Mouse (Mus musculus) ES-Bruce4 (cell line): ENCODE data around the gene Krtcap2. TPM values are rescaled to one million over a fixed set of nuclear protein-coding genes. Genes with fewer than 3 reads are reported as not detected.

Experiments
- H3K27ac ChIP-seq: 2 replicates; pipeline ENCODE4 v1.5.1; 2012; ENCODE audit warnings: low read length, inconsistent platforms; ENCODE audit not compliant: insufficient read depth
- H3K27me3 ChIP-seq: 2 replicates; pipeline ENCODE4 v1.6.1; 2012; ENCODE audit warnings: mild to moderate bottlenecking, low read length, inconsistent platforms; ENCODE audit not compliant: control insufficient read depth, poor library complexity, insufficient read depth, severe bottlenecking
- H3K36me3 ChIP-seq: 2 replicates; pipeline ENCODE4 v1.6.1; 2012; ENCODE audit warnings: inconsistent platforms, mild to moderate bottlenecking, low read length, moderate library complexity; ENCODE audit not compliant: control insufficient read depth, poor library complexity, insufficient read depth, severe bottlenecking
- H3K4me1 ChIP-seq: one replicate; pipeline ENCODE4 v1.8.1; 2011; ENCODE audit warnings: low read length; ENCODE audit not compliant: control insufficient read depth, insufficient read depth
- H3K4me3 ChIP-seq: 2 replicates; pipeline ENCODE4 v1.5.1; 2011; ENCODE audit warnings: low read depth, mild to moderate bottlenecking, low read length
- H3K9ac ChIP-seq: 2 replicates; pipeline ENCODE4 v1.6.1; 2012; ENCODE audit warnings: low read depth, mild to moderate bottlenecking, inconsistent platforms; ENCODE audit not compliant: poor library complexity, severe bottlenecking
- H3K9me3 ChIP-seq: replicated peaks from 2 replicates; pipeline ENCODE4 v1.6.1; 2012; ENCODE audit warnings: mild to moderate bottlenecking, low read length, inconsistent platforms; ENCODE audit not compliant: control insufficient read depth, poor library complexity, insufficient read depth, severe bottlenecking
- CTCF ChIP-seq: IDR thresholded peaks from one replicate; pipeline ENCODE4 v1.8.1; 2011; ENCODE audit warnings: low read depth, low read length
- EP300 ChIP-seq: IDR thresholded peaks from 2 replicates; pipeline ENCODE4 v1.6.1; 2011; ENCODE audit warnings: low read depth, low read length; ENCODE audit not compliant: insufficient read depth
- POLR2A ChIP-seq: IDR thresholded peaks from one replicate; pipeline ENCODE4 v1.8.1; 2011; ENCODE audit warnings: low read length; ENCODE audit not compliant: insufficient read depth
- polyA plus RNA-seq: library from polyadenylated mRNA; stranded (reverse); fragments of >200 nt; gene quantifications from 2 replicates; pipeline ENCODE4 v1.2.4, GENCODE M21; 2011; ENCODE audit warnings: low read depth; ENCODE audit not compliant: missing spikeins, insufficient read depth, insufficient read length

Krtcap2 gene
- polyA plus RNA-seq, 1 experiment = 163 TPM

DNA sequence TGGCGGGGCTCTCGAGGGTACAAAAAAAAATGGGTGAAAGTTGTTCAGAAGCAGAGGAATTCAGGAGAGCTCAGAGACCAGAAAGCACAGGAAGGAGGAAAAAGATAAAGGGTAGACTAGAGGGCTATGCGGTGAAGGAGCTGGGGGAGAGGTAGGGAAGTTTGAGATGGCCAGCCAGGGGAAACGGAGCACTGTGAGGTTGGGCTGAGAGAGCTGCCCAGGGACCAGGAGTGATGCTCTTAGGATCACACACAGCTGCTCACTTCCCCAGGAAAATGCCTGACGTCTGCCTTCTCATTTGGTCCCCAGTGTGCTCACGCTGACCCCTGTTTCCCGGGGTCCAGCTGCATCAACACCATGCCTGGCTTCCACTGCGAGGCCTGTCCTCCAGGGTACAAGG, 26.2 kb upstream of the Krtcap2 start:
- Histone ChIP-seq H3K9ac (no peak overlapping the region), H3K27ac (no peak overlapping the region), H3K4me3 (no peak overlapping the region), H3K27me3 (no peaks in the 10 kb centered on the region), H3K9me3 (no peaks in the 10 kb centered on the region), H3K36me3 (no peaks in the 10 kb centered on the region), H3K4me1 (peaks cover under 1% of the 10 kb centered on the region)
- TF ChIP-seq EP300 = no peak
- no peak for TF ChIP-seq POLR2A
- TF ChIP-seq CTCF = no peak

DNA sequence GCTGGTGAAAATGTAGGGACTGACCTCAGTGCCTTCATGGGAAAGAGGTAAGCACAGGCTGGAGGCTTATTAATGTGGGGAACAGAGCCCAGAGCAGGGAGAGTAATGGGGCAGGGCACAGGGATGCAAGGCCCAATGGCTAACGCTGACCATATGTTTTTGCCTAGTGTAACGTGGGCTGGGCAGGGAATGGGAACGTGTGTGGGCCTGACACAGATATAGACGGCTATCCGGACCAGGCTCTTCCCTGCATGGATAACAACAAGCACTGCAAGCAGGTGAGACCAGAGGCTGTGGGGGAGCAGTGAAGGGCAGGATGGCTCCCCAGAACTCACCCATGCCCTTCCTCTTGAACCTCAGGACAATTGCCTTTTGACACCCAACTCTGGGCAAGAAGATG, 24.6 kb upstream of the Krtcap2 start:
- no peaks in the 10 kb centered on the region for H3K36me3 ChIP-seq
- TF ChIP-seq EP300 = no peak
- TF ChIP-seq POLR2A = no peak
- TF ChIP-seq CTCF = no peak
- no peak overlapping the region for H3K4me3 ChIP-seq
- H3K9me3 ChIP-seq = no peaks in the 10 kb centered on the region
- no peak overlapping the region for H3K9ac ChIP-seq
- H3K27ac ChIP-seq = no peak overlapping the region
- peaks cover 10% of the 10 kb centered on the region for H3K4me1 ChIP-seq
- H3K27me3 ChIP-seq = no peaks in the 10 kb centered on the region

DNA sequence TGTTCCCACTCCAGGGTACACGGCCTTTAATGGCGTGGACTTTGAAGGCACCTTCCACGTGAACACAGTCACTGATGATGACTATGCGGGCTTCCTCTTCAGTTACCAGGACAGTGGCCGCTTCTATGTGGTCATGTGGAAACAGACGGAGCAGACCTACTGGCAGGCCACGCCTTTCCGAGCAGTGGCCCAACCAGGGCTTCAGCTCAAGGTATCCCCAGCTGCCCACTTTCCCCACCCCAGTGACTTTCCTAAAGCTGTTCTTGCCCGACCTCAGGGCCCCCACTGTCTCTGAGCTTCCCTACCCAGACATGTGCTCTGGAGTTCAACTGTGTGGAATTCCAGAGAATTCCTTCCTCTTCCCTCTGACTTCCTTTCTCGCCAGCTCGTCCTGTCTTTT, 21.0 kb upstream of the Krtcap2 start:
- Histone ChIP-seq H3K27ac (no peak overlapping the region), H3K9me3 (no peaks in the 10 kb centered on the region), H3K4me1 (peaks cover 10% of the 10 kb centered on the region), H3K27me3 (no peaks in the 10 kb centered on the region), H3K9ac (no peak overlapping the region), H3K4me3 (no peak overlapping the region), H3K36me3 (no peaks in the 10 kb centered on the region)
- TF ChIP-seq EP300 (no peak), POLR2A (no peak), CTCF (no peak)

DNA sequence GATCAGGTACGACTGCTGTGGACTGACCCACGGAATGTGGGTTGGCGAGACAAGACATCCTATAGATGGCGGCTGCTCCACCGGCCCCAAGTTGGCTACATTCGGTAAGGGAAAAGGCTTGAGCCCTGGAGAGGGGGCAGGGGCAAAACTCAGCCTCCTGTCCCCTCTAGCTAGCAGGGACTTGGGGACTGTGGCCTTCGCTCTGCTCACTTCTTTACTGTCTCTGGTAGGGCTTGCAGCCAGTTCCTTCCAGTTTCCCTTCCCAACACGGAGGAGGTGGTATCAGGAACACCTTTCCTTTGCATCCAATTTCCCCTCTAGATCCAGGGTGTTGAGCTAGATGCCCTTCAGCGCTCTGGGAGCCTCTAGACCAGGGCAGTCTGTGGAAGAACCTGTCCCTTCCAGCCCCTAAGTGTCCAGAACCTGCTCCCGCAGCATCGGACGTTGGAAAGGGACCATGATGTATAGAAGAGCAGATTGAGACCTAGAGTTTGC, 20.4 kb upstream of the Krtcap2 start:
- Histone ChIP-seq H3K9me3 (no peaks in the 10 kb centered on the region), H3K27me3 (no peaks in the 10 kb centered on the region), H3K4me1 (peaks cover 10% of the 10 kb centered on the region), H3K36me3 (no peaks in the 10 kb centered on the region), H3K27ac (peak overlapping the region; percentile 64), H3K4me3 (peak overlapping the region; percentile 9; the same call in 1 of the 2 replicates), H3K9ac (no peak overlapping the region)
- TF ChIP-seq EP300 (no peak), POLR2A (no peak), CTCF (no peak)

DNA sequence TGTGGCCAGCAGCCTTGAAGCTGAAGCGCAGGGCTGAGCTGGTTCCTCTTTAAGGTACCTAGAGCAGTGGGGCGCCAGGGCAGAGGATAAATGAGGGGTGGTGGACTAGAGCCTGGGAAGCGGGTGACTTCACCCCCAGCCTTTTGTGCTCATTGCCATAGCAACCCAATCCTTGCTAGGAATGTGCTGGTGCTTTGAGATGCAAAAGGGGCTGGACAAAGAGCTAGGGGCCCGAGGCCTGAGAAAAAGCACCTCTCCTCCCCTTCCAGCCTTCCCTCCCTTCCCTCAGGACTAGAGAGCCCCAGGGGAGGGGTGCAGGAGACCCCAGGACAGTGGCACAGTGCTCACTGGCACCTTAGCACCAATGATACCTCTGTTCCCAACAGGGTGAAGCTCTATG, 19.8 kb upstream of the Krtcap2 start:
- H3K9ac ChIP-seq = peak overlapping the region; percentile 51
- H3K4me1 ChIP-seq = peaks cover 10% of the 10 kb centered on the region
- no peaks in the 10 kb centered on the region for H3K36me3 ChIP-seq

DNA sequence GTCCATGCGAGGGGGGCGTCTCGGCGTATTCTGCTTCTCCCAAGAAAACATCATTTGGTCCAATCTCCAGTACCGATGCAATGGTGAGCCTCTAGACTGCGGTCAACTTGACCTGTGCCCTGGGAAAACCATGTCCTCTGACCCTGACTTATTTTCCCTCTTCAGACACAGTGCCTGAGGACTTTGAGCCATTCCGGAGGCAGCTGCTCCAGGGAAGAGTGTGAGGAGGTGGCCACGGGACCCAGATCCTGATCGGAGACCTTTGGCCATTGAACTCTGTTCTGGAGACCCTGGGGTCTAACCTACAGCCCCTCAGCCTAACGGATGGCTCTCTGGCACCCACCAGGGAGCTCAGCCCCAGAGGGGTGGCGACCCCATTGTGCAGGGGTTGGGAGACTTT, 19.4 kb upstream of the Krtcap2 start:
- Histone ChIP-seq H3K9ac (peak overlapping the region; percentile 51), H3K9me3 (no peaks in the 10 kb centered on the region), H3K4me3 (peak overlapping the region; percentile 58), H3K27me3 (no peaks in the 10 kb centered on the region), H3K36me3 (no peaks in the 10 kb centered on the region), H3K27ac (peak overlapping the region; percentile 68), H3K4me1 (peaks cover 10% of the 10 kb centered on the region)
- no peak for TF ChIP-seq CTCF
- TF ChIP-seq EP300 = no peak
- TF ChIP-seq POLR2A = no peak

More for the DNA sequence above, 19.8 kb upstream of the Krtcap2 start:
- H3K4me3 ChIP-seq = peak overlapping the region; percentile 58
- H3K27me3 ChIP-seq = no peaks in the 10 kb centered on the region
- peak overlapping the region; percentile 68 for H3K27ac ChIP-seq
- TF ChIP-seq POLR2A (no peak), CTCF (no peak), EP300 (peak; percentile 84)
- H3K9me3 ChIP-seq = no peaks in the 10 kb centered on the region
